Mouse (Mus musculus) bone marrow, adult 2 months (tissue): Measurements from ENCODE around the gene Ggt7.

Experiments used
- CTCF ChIP-seq: fragments of 200-500 bp; IDR thresholded peaks from 2 replicates; pipeline ENCODE4 v1.5.1; 2011; ENCODE audit warnings: low read length, control low read depth; ENCODE audit not compliant: control insufficient read depth, insufficient read depth
- POLR2A ChIP-seq: fragments of 200-500 bp; IDR thresholded peaks from 2 replicates; pipeline ENCODE4 v1.6.1; 2011; ENCODE audit warnings: low read depth, mild to moderate bottlenecking, control low read depth, low read length, borderline replicate concordance; ENCODE audit not compliant: control insufficient read depth

DNA sequence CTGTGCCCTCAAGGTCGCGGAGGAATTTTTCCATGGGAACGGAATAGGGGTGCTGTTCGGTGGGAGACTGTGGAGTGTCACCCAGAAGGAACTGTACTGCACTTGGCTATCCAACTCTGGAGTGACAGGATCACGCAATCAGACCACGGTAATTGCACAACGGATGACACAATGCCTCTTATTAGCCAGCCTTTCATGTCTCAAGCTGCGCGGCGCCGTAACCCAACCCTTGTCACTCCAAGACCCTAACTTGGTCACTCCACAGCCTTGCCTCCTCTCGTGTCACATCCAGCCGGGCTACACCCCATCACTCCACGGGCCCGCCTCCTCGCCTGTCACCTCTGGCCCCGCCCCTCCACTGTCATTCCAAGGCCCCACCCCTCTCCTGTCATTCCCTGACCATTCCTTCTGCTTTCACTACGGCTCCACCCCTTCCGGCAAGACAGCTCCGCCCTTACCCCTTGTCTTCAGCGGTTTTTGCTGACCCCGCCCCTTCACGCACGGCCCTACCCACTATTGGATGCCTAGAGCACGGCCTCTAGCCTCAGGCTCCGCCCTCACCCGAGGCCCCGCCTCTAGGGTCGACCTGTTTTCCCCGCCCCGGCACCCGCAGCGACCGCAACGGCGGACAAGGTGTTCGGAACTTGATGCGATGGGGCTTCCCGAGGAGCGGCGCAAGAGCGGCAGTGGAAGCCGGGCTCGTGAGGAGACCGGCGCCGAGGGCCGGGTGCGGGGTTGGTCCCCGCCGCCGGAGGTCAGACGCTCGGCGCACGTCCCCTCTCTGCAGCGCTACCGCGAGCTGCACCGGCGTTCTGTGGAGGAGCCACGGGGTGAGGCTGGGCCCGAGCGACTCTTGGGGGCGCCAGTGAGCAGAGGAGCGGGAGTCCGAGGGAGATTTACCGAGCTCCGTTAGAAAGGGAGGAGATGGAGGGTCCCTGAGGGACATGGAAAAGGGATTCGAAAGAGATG, at the start of gene Ggt7, which contains the start of gene Acss2:
- TF ChIP-seq POLR2A (peak; percentile 31; the same call in 1 of the 2 replicates), CTCF (peak; percentile 70)
